Mouse (Mus musculus): ENCODE results near the gene Hs3st2.
"Not testable (repeated sequence)": the region's sequence is repeated elsewhere in the genome, so short reads cannot be mapped to it uniquely, and the experiment has no call there.

The Hs3st2 gene

DNA sequence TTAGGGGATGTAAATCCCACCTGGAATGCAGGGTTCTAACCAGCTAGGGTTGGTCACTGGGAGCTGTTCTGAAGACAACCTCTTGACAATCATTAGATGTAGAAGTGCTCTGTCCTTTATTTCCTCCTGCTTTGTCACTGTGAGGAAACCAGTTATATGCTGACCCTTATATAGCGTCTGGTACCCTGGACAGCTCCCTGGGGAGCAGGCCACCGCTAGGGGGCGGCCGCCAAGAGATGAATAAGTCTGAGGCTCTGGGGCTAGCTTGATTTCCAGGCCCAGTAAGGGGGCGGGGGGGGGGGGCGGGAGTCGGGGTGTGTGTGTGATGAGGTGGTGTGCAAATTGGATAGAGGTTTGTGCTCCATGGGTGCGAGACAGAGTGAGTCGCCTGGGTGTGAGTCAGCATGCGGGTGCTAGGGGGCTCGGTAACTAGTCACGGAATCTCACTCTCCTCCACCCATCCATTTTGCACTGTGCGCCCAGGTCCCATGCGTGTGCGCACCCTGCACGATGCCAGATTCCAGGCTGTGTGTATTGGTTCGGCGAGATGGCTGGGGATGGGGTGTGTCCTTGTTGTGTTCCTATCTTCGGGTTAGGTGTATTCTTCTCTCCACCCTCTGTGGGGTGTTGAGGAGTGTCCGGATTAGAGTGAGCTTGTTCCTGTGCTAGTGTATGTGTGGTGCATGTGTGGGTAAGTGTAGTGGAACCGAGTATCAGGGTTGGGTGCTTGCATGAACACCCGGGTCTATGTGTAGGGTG, at the start of gene Hs3st2:
Hs3st2 (plus strand) TSS at position 635 of the 759 bp plus-strand sequence.
- DNase-seq = peak; percentile 79

DNA sequence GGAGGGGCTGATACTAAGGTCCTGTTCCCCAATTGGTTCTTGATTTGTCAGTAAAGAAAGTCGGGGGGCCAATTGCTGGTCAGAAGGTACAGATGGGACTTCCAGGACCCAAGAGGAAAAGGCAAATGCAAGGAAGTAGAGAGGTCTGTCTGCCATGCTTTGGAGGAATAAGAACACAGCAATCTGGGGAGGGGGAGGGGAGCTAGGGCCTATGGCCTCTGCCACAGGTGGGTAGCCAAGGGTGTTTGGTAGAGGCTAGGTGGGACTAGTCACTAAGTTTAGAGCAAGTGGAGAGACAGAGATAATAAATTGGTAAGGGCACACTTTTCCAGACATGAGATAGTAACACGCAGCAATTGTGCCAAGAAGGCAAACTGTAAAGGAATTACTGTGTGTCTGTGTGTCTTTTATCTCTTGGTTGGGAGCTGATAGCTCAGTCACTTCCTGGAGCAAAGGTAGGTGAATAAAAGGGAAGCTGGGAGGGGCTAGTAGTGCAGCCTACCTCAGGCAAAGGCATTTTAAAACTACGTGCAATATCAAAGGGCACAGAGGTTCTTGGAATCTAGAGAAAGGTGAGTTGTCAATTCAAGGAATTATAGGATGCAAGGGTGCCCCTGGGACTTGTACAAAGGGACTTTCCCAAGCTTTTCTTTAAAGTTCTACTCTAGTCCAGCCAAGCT, 43.2 kb upstream of the Hs3st2 start:
- DNase-seq = no peak

DNA sequence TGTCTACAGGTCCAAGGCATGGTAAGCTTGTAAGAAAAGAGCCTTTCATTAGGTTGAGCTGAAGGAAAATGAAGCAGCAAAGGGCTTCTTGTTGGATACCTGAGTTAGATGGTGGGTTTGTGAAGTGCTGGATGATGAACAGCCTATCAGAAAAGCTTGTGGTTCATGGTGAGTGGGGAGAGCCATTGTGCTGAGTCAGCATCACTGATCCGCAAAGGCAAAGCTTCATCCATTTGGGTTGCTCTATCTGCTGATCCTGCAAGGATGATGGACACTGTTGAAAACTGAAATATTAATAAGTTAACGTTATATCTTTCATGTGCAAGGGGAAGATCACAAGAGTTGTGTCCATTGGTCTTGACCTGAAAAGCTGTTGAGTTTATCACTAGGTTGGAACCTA, 40.0 kb upstream of the Hs3st2 start:
- DNase-seq = no peak

DNA sequence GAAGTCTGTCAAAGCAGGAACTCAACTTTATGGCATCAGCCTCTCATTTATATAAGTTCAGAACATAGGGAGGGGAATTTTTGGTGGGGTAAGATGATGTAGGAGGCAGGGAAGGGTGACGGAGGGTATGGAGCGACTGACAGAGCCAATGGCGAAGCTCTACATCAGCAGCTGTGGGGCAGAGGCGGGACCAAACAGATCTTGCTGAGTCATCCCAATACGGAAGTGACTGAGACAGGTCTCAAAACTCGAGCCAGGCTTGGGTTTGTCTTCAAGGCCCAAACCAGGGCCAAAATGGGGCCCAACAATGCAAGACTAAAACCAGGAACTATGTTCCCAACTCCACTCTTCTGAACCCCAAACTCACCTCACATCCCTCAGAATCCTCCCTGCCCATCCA, 30.2 kb upstream of the Hs3st2 start:
- not testable (repeated sequence) for DNase-seq

DNA sequence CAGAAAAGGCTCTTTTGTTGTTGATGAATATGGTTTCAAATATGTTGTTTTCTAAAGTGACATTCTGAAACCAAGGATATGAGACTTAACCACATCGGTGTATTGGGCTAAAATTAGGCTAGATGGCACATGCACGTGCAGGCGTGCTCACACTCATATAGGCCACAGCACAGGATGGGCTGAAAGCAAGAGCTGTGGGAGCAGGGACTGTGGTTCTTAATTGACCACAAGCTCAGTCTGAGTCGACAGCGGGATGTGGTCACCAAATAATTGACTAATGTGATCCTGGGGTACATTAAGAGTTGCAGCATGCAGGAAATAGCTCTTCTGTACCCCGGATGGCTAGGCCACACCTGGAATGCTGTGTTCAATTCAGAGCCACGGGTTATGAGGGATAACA, 26.1 kb upstream of the Hs3st2 start:
- DNase-seq = no peak

DNA sequence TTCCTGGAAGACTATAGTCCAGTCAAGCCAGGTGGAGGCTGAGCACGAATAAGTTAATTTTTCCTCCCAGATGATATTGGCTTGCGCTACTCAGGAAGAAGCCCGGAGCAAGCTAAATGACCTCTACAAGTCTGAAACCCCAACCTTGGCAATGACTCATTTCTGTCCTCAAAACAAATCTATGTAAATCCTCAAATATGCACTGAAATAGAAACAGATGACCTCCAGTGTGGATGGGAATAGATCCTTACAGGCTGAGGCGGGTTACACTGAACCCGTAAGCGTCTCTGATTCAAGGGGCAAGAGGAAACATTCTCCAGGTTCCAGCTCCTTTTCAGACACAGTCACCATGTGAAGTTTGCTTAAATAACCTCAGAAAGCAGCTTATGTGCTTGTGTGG, 24.5 kb upstream of the Hs3st2 start:
- DNase-seq = no peak

DNA sequence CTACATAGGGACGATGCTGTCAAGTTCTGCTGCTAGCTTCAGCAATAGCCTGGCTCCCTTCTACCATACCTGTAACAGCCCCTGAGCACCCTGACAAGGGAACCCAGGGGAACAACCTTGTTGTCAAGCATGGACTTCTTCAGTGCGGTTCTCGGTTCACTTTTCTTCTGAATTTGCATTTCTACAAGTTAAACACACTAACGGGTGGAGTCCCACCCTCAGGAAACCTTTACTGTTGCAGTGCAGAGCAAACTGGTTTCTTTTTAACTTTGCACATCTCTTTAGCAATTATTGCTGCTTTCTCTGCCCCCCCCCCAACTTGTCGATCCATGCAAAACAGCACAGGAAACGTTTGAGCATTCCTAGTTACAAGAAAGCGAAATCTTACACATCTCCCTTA, 19.7 kb upstream of the Hs3st2 start:
- no peak for DNase-seq

DNA sequence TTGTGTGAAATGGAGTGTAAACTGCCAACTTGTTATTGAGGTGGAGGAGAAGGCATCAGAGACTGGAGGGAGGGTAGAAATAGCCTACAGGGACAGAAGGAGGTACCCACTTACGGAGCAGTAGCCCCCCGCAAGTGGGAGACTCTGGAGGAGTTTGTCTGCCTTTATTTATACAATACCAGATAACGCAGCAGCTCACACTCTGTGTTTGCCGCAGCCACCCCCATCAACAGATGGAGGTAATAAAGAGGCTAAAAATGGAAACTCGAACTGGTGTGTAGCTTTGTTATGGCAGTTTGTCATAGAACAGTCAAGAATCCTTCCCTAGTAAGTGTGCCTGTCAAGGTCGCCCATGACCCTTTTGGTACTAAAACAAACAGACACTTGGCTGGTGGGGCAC, 16.2 kb upstream of the Hs3st2 start:
- no peak for DNase-seq

DNA sequence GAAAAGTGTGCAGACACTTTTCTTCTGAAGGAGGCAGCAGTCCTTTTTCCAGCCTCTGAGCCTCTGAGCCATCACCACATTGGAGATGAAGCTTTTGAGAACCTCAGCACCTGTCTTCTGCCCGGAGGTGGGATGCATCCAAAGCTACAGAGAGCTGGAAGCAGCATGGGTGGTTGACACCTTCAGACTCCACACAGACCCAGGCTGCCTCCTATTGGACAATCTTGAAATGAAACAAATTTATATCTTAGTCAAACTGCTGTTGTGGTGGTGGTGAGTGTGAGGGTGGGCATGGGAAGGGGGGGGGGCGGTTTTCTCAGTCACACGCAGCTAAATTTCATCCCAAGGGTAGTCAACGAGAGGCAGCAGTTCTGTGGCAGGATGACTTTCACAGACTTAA, 12.7 kb upstream of the Hs3st2 start:
- DNase-seq = no peak

DNA sequence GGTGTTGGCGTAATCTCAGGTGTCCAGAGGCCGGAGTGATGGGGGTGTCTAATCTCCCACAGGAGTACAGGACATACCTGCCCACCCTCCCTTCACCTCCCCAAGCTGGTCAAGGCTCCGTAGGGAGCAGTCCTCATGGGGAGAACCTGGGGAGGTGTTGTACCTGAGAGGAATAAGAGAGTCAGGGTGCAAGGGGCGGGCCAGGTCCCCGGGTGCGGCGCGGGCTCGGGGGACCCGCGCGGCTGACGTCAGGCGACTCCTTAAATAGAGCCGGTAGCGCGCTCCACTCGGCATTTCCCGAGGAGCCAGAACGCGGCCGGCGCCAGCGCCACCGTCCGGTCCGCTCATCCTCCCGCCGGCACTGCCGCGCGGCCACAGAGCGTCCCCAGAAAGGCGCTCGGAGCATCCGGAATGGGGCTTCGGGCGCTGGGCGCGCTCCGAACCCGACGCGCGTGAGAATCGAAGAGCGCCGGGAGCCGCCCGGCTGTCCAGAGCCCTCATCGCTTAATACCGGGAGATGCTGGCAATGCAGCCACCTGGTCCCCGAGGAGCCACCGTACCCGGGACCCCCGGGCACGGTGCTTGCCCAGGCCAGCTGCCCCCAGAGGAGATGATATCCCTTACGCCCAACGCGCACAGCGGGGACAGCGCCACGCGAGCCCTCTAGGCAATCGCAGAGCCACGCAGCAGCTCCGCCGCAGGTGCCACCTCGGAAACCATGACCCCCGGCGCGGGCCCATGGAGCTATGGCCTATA, 503 bp downstream of the Hs3st2 start:
- DNase-seq = peak; percentile 72

DNA sequence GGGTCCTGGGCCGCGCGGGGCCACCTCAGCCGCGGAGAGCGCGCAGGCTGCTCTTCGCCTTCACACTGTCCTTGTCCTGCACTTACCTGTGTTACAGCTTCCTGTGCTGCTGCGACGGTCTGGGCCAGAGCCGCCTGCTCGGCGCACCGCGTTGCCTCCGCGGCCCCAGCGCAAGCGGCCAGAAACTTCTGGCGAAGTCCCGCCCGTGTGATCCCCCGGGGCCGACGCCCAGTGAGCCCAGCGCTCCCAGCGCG, 1.0 kb downstream of the Hs3st2 start:
- no peak for DNase-seq

DNA sequence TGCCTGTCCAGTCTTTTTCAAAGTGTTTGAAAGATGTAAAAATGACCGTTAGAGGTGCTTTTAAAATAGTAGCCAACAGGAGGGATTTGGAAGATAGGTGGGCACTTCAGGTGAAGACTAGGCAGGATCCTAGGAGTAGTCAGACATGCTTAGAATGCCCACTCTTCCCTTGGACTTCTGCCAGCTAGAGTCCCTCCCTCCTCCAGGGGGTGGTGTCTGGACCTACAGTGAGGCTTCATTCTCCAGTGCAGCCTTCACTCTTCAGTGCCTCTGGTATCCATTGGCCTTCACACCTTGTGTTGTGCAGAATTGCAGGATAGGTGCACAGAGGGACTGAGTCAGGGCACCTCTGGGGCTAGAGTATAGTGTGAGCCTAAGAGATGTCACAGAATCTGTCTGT, 2.2 kb downstream of the Hs3st2 start:
- peak; percentile 36 for DNase-seq

DNA sequence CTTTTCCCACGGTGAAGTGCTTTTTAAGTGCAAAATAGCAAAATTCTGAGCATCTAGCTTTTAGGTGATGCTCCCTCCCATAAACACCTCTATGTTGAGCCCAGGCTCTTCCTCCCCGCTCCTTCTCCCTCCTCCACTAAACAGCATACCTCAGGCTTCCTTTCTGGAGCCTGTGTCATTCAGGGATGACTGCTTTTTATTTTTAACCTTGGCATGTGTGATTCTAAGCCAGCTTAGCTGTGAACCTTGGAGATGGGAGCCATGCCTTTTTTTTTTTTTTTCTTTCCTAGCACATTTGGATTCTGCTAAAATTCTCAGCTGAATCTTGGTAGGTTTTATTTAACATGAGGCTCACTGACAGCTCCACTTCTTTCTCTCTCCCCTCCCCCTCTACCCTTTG, 3.2 kb downstream of the Hs3st2 start:
- DNase-seq = no peak

DNA sequence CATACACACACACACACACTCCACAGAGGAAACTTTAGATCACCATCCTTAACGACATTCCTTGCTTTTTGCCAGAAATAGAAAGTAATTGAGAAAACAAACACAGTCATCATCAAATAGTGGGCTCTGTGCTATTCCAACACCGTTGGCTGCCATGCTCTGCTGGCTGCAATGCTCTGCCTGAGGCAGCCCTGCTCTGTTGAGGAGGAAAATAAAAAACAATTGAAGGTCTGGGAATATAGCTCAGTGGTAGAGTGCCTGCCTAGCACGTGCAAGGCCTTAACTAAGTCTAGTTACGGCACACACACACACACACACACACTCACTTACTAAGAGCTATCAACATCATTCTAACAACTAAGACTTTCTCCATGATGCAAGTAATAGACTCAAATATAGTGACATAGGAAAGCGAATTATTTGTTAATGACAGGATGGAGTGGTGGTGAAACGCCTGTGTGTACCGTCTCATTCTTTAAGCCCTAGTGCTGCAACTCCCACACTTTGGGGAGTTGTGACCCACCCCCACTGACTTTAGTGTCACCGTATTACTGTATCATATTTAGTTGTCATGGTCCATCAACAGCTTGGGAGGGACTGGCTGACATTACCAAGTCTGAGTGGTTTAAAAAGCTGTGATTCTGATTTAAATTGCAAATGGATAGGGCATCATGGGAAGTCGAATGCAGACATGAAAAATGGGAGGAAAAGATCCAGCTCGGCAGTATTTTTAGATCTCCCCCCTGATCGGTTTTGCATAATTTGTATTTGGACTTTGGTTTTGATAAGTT, 19.3 kb downstream of the Hs3st2 start:
- no peak for DNase-seq

DNA sequence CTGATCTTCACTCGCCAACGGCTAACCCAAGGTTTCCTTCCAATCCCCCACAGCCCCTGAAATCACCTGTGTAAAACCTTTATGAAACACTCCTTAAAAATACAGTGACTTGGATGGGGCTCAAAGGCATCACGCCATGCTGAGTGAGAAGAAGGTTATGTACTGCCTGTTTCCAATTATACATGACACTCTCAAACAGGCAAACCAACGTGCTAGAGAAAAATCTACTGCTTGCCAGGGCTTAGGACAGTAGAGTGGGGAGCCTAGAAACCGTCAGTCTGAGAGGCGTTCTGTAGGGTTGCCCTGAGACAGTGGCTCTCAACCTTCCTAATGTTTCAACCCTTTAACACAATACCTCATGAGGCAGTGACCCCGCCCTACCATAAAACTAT, 19.8 kb downstream of the Hs3st2 start:
- DNase-seq = no peak

DNA sequence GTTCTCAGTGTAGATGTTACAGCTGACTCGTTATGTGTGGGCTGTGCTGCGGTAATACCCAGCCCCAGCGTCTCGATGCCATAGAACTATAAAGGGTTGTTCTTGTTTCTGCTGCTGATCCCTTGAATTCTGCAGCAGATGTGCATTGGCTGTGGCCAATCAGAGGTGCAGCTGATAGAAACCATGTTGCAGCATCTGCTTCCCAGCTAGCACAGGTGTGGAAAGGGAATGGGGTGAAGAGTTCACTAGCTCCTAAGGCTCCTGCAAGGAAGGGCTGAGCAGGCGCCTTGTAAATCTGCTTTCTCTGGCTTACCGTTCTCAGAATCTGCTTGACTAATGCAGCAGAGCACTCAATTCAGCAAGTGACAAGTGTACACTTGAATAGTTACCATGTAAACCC, 45.2 kb downstream of the Hs3st2 start:
- DNase-seq = no peak

DNA sequence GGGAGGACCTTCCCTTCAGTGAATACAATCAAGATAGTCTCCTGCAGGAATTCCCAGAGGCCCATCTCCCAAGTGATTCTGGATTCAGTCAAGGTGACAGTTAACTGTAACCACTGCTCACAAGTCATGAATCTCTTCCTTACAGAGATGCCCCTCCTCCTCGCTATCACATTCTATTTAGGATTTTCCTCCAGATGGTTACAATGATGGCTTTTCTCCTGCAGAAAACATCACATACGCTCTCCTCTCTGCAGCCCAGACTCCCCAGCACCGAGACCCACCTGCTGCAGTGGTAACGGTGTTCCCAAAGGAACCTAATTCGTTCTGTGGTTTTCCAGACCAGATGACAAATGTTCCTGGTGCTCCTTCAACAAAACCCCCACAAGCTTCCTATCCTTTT, 49.5 kb downstream of the Hs3st2 start:
- DNase-seq = no peak

DNA sequence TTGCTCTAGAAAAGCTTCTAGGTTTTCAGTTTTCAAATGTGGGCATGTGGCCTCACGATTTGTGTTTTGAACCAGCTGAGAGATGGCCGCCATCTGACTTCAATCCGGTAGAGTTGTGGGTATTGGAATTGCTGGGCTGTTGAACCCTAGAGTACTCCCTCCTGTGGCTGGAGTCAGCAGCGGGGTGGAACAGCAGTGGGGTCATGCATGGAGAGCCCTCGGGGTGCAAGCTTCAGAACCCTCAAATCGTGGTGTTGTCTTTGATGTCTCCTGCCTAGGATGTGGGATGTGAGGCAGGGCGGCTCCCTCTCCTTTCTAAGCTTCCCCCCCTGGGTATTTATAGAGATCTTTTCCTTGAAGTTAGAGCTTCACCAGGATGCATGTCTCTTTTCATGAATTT, 52.7 kb downstream of the Hs3st2 start:
- no peak for DNase-seq

DNA sequence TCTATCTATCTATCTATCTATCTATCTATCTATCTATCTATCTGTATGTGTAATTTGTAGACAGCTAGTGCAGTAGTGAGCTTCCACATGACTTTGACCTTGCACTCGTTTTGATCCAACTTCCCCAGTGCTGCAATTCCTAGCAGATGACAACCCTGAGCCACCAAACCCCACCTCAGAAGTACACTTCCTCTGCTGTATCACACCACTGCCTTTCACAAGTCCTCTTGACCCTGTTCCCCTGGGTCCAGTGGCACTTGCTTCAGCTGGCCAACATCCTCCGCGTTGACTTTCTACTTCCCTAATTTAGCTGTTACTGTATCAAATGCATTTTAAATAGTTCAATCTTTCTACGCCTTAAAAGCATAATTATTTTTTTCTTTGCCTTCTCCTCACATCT, 54.6 kb downstream of the Hs3st2 start:
- no peak for DNase-seq

DNA sequence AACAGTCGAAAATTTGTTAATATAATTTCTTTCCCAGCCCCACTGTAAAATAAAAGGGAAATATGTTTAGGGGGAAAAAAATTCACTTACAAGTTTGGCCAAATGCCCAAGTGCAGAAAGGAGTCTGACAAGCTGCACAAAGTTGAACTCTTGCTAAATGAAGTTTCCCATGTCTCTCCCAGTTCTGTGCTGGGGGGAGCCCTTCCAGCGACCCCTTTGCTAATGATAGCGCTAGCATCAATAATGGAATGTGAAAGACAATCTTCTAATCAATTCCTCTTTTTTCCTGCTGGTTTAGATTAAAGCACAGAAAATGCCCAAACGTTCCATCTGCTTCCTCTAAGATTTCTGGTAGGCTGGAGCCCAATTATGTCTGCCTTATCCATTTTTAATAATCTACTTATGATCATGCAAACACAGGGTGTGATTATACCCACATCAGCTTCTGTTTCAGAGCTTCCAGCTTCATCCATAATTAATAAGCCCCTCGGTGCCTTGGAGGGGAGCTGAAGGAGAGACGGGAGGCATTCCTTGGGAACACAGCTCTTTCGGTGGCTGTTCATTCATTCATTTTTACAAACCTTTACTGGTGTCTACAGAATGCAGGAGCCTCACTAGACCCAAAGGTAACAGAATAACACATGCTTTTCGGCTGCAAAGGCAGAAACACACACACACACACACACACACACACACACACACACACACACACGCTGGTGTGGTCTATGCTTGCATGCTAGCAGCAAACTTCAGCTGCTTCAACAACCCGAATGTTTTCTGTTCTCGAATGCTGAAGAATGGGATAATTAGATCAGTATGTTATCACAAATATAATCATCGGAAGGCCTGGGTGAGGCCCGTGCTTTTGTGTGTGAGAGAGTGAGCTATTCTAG, 59.5 kb downstream of the Hs3st2 start:
- DNase-seq = peak; percentile 6

DNA sequence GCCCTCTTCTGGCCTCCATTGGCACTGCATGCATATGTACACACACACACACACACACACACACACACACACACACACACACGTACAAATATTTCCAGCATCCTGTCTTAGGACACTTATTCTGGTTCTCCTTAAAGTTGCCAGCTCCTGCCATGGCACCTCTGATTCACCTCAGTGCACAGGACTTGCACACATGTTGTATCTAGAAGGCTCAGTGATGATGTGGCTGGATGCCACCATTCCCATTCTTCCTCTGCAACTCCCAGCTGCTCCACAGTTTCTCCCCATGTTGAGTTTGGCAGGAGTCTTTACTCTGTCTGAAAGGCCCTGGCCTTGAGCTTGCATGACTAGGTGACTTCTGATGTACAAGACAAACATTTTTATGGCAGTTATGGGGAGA, 65.1 kb downstream of the Hs3st2 start:
- no peak for DNase-seq

DNA sequence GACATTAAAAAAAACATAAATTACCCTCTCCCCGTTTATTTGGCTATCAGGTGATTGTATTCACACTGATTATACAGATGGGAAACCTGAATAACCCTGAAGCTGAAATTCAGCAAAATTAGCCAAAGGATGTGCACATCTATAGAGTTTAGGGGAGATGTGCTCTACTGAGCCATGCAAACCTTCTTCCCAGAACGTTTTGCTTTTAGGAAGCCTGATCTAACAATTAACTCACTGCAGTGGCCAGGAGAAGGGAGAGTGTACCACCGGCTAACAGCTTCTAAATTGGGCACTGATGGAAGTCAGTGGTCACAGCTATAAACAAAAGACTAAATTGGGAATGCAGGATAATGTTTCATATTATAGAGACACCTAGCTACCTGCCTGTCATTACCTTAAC, 66.4 kb downstream of the Hs3st2 start:
- no peak for DNase-seq

DNA sequence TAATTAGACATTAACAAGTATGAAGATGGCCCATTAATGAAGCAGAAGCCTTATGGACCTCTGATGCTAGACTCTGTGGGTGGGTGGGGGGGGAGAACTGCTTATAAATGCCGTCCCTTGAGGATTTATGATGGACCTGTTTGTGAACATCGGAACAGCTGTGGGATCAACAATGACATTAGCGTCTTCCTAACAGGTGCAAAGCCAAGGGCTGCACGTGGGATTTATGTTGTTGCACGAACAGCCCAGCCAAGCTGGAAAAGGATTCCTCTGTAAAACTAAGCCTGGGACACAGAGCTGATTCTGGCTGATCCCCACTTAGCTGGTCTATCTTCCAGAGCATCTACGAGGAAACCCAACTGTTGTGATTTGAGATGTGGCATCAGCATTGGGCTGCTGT, 69.0 kb downstream of the Hs3st2 start:
- no peak for DNase-seq
